Mouse (Mus musculus): Measurements from ENCODE around the gene Syne1. TPM values are rescaled to one million over a fixed set of nuclear protein-coding genes. Genes with fewer than 3 reads are reported as not detected.

Gene Syne1
- polyA plus RNA-seq, 1 experiment = 12.3 TPM

DNA sequence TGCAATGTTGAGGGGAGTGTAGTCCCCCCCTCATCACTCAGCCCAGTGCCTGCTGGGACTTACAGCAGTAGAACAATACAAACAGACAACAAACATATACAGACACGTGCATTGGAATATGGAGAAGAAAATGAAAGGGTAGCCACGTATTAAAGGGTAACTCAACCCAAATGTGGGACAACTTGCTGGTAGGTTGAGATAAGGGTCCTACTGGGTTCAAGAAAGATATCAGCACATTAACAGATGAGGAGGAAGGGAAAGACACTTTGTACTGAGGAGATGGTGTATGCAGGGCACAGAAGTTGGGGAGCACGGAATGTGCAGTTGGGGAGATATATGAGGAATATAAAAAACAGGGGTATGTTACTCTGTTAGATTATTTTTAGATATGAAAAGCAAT lies 345.3 kb downstream of the Syne1 start:
- Histone ChIP-seq H3K4me3 (ENCODE audit: extremely low read depth, insufficient read depth, insufficient read length) (no peak overlapping the region), H3K36me3 (ENCODE audit: control insufficient read depth, insufficient read depth, low read length) (no peaks in the 10 kb centered on the region), H3K4me1 (ENCODE audit: control insufficient read depth, insufficient read depth, insufficient read length) (no peaks in the 10 kb centered on the region; the same call in 1 of the 2 replicates), H3K27ac (ENCODE audit: insufficient read depth, low read length) (no peak overlapping the region), H3K27me3 (ENCODE audit: control insufficient read depth, insufficient read depth, low read length) (no peaks in the 10 kb centered on the region)
- TF ChIP-seq POLR2A (IDR thresholded peaks at IDR 0.05; ENCODE audit: low read depth, low read length) (no peak), CTCF (IDR thresholded peaks at IDR 0.05; ENCODE audit: extremely low read depth, insufficient read depth, insufficient read length, insufficient replicate concordance) (no peak)
- no peak for DNase-seq (ENCODE audit: low read depth in 1 of 2, low spot score in 2 of 2)
- 90% methylated on average over 3 of the region's 3 CpGs for WGBS

DNA sequence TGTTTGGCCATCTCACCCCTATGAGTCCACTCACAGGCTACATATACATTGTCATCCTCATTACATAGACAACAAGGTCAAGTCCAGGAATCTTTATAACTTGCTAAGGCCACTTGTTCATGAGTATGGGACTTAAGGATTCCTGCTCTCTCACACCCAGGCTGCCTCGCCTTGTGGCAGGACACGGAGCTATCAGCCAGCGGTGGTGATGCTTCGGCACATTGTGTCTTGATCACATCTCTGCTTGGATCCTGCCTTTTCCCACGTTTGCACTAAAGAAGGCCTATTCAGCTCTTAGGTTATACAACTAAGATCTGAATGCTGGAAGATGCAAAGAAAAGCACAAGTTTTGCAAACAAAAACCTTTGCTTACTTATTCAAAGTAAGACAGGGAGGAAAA lies 345.7 kb downstream of the Syne1 start:
- Histone ChIP-seq H3K36me3 (ENCODE audit: control insufficient read depth, insufficient read depth, low read length) (no peaks in the 10 kb centered on the region), H3K27ac (ENCODE audit: insufficient read depth, low read length) (no peak overlapping the region), H3K27me3 (ENCODE audit: control insufficient read depth, insufficient read depth, low read length) (no peaks in the 10 kb centered on the region), H3K4me1 (ENCODE audit: control insufficient read depth, insufficient read depth, insufficient read length) (no peaks in the 10 kb centered on the region; the same call in 1 of the 2 replicates), H3K4me3 (ENCODE audit: extremely low read depth, insufficient read depth, insufficient read length) (no peak overlapping the region)
- TF ChIP-seq CTCF (IDR thresholded peaks at IDR 0.05; ENCODE audit: extremely low read depth, insufficient read depth, insufficient read length, insufficient replicate concordance) = no peak
- TF ChIP-seq POLR2A (IDR thresholded peaks at IDR 0.05; ENCODE audit: low read depth, low read length) = no peak
- WGBS = 82% methylated on average over 5 of the region's 5 CpGs
- no peak for DNase-seq (ENCODE audit: low read depth in 1 of 2, low spot score in 2 of 2)

DNA sequence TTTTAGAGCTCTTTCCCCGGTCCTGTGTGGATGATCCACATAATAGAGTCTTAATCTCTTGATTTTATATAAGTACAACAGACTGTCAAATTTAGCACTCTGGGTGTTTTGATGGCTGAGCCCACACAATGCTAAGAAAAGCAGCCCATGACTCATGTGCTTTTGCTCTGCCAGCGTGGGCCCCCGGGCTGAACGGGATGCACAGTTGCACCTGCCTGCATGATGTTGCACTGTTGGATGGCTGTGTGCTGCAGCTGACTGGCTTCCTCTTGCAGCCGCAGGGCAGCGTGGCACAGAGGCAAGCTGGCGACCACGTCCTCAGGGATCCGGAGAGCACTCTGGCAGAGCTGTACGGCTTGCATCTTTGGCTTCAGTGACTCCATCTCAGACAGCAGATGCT lies 347.4 kb downstream of the Syne1 start:
- no peak overlapping the region for H3K27ac ChIP-seq (ENCODE audit: insufficient read depth, low read length)
- H3K4me3 ChIP-seq (ENCODE audit: extremely low read depth, insufficient read depth, insufficient read length) = no peak overlapping the region
- TF ChIP-seq CTCF (IDR thresholded peaks at IDR 0.05; ENCODE audit: extremely low read depth, insufficient read depth, insufficient read length, insufficient replicate concordance) (no peak), POLR2A (IDR thresholded peaks at IDR 0.05; ENCODE audit: low read depth, low read length) (no peak)
- no peaks in the 10 kb centered on the region for H3K27me3 ChIP-seq (ENCODE audit: control insufficient read depth, insufficient read depth, low read length)
- H3K4me1 ChIP-seq (ENCODE audit: control insufficient read depth, insufficient read depth, insufficient read length) = no peaks in the 10 kb centered on the region; the same call in 1 of the 2 replicates
- no peak for DNase-seq (ENCODE audit: low read depth in 1 of 2, low spot score in 2 of 2)
- 16% methylated on average over 10 of the region's 10 CpGs for WGBS
- H3K36me3 ChIP-seq (ENCODE audit: control insufficient read depth, insufficient read depth, low read length) = no peaks in the 10 kb centered on the region

DNA sequence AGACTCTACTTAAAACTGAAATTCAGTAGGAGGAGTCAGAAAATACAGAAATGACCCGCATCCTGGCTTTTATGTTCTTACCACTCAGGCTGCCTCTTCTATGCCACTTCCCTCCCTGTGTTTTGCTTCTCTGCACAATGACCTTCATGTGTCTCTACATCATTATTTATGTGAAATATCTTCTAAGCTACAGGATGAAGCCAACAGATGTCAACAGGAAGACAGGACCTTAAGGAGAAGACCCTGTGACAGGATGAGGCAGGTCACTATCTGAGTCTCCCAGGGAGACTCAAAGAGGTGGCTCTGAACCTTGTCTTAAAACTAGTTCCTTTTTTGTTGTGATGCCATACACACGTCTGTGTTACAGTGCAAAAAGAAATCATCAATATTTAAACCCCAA lies 353.9 kb downstream of the Syne1 start:
- WGBS = 42% methylated on average over 2 of the region's 2 CpGs
- TF ChIP-seq POLR2A (IDR thresholded peaks at IDR 0.05; ENCODE audit: low read depth, low read length) (no peak), CTCF (IDR thresholded peaks at IDR 0.05; ENCODE audit: extremely low read depth, insufficient read depth, insufficient read length, insufficient replicate concordance) (no peak)
- Histone ChIP-seq H3K27me3 (ENCODE audit: control insufficient read depth, insufficient read depth, low read length) (no peaks in the 10 kb centered on the region), H3K4me3 (ENCODE audit: extremely low read depth, insufficient read depth, insufficient read length) (no peak overlapping the region), H3K36me3 (ENCODE audit: control insufficient read depth, insufficient read depth, low read length) (no peaks in the 10 kb centered on the region), H3K27ac (ENCODE audit: insufficient read depth, low read length) (no peak overlapping the region), H3K4me1 (ENCODE audit: control insufficient read depth, insufficient read depth, insufficient read length) (no peaks in the 10 kb centered on the region)
- no peak for DNase-seq (ENCODE audit: low read depth in 1 of 2, low spot score in 2 of 2)

DNA sequence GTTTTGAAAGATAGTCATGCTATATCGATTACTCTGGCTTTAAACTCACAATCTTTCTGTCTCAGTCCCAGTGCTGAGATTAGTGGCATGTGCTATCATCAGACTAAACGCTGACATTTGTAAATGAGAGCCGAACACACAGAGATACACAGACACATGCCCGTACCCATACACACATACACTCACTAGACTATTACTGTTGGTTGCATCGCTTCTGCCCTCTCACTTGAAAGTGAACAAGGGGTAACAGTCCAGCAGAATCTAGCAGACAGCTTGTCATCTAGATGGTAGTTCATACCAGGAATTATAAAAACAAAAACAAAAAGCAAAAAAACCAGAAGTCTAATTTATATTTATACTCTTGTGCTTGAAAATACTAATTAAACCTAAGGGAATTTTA lies 355.0 kb downstream of the Syne1 start:
- no peak for TF ChIP-seq POLR2A (IDR thresholded peaks at IDR 0.05; ENCODE audit: low read depth, low read length)
- TF ChIP-seq CTCF (IDR thresholded peaks at IDR 0.05; ENCODE audit: extremely low read depth, insufficient read depth, insufficient read length, insufficient replicate concordance) = no peak
- DNase-seq (ENCODE audit: low read depth in 1 of 2, low spot score in 2 of 2) = no peak
- Histone ChIP-seq H3K27ac (ENCODE audit: insufficient read depth, low read length) (no peak overlapping the region), H3K4me1 (ENCODE audit: control insufficient read depth, insufficient read depth, insufficient read length) (no peaks in the 10 kb centered on the region), H3K4me3 (ENCODE audit: extremely low read depth, insufficient read depth, insufficient read length) (no peak overlapping the region), H3K27me3 (ENCODE audit: control insufficient read depth, insufficient read depth, low read length) (no peaks in the 10 kb centered on the region), H3K36me3 (ENCODE audit: control insufficient read depth, insufficient read depth, low read length) (no peaks in the 10 kb centered on the region)
- 93% methylated on average over 5 of the region's 5 CpGs for WGBS

DNA sequence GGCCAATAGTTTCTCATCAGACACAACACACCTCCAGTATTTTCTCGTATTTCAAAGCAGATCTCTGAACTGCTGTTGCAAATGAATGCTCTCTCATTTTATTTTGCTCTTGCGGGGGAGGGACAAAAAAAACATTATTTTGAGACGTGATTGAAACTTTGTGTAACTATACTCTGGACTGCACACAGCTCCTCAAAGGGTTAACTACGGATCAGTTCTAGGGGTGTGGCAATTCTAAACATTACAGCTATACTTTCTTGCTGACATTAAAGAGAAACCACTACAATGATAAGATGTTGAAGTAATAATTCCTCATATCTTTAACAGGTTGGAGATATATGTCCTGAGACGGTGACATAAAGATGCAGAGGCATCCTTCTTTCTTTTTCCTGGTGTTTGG lies 356.0 kb downstream of the Syne1 start:
- no peak overlapping the region for H3K4me3 ChIP-seq (ENCODE audit: extremely low read depth, insufficient read depth, insufficient read length)
- H3K4me1 ChIP-seq (ENCODE audit: control insufficient read depth, insufficient read depth, insufficient read length) = no peaks in the 10 kb centered on the region
- H3K36me3 ChIP-seq (ENCODE audit: control insufficient read depth, insufficient read depth, low read length) = no peaks in the 10 kb centered on the region
- H3K27ac ChIP-seq (ENCODE audit: insufficient read depth, low read length) = no peak overlapping the region
- 62% methylated on average over 5 of the region's 5 CpGs for WGBS
- DNase-seq (ENCODE audit: low read depth in 1 of 2, low spot score in 2 of 2) = no peak
- no peaks in the 10 kb centered on the region for H3K27me3 ChIP-seq (ENCODE audit: control insufficient read depth, insufficient read depth, low read length)
- TF ChIP-seq CTCF (IDR thresholded peaks at IDR 0.05; ENCODE audit: extremely low read depth, insufficient read depth, insufficient read length, insufficient replicate concordance) = no peak
- no peak for TF ChIP-seq POLR2A (IDR thresholded peaks at IDR 0.05; ENCODE audit: low read depth, low read length)

DNA sequence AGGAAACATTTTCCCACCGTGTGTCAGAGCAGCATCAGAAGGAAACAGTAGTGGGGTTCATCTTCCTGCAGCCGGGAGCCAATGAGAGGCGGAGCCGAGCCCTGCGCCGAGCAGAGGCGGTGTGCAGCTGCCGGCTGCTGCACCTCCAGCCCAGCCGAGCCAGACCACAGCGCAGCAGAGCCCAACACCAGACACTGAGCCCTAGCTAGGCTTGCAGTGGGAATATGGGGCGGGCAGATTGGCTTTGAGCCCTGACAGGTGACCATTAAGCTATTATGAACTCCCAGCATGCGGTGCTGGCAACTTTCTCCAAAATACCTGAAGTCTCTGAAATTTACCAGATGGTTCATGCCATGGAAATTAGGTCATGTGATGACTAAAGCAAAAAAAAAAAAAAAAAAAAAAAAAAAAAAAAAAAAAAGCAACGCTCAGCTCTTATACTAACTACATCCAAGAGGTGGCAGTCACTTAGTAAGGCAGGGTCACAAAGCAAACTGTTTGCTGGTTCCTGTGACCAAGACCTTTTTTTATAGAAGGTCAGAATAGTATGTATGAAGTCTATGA lies 356.5 kb downstream of the Syne1 start:
- TF ChIP-seq POLR2A (IDR thresholded peaks at IDR 0.05; ENCODE audit: low read depth, low read length) (peak; percentile 24; the same call in 1 of the 2 replicates), CTCF (IDR thresholded peaks at IDR 0.05; ENCODE audit: extremely low read depth, insufficient read depth, insufficient read length, insufficient replicate concordance) (no peak)
- DNase-seq (ENCODE audit: low read depth in 1 of 2, low spot score in 2 of 2) = peak; percentile 65 to 70
- under 1% methylated on average over 13 of the region's 13 CpGs for WGBS
- Histone ChIP-seq H3K36me3 (ENCODE audit: control insufficient read depth, insufficient read depth, low read length) (no peaks in the 10 kb centered on the region), H3K4me1 (ENCODE audit: control insufficient read depth, insufficient read depth, insufficient read length) (no peaks in the 10 kb centered on the region), H3K27me3 (ENCODE audit: control insufficient read depth, insufficient read depth, low read length) (no peaks in the 10 kb centered on the region), H3K27ac (ENCODE audit: insufficient read depth, low read length) (peak overlapping the region; percentile 93), H3K4me3 (ENCODE audit: extremely low read depth, insufficient read depth, insufficient read length) (peak overlapping the region; percentile 74)
